Mouse (Mus musculus) heart, postnatal 0 days (tissue): Measurements from ENCODE around the gene Olfr780. TPM values are rescaled to one million over a fixed set of nuclear protein-coding genes. Genes with fewer than 3 reads are reported as not detected.
"Not testable (repeated sequence)": the region's sequence is repeated elsewhere in the genome, so short reads cannot be mapped to it uniquely, and the experiment has no call there.

ENCODE experiments used
- ATAC-seq: fragments of 200-750 bp; cut with Nextera tagmentation; 2 replicates; pipeline ENCODE4 v1.8.0; 2017; ENCODE audit warnings: low read depth, moderate number of reproducible peaks, moderate library complexity; ENCODE audit not compliant: insufficient read depth
- DNase-seq: peaks from one replicate; pipeline ENCODE4 v3.0.0-alpha.2; 2016; ENCODE audit warnings: low spot score
- H3K27ac ChIP-seq: fragments of 300-500 bp; sonication (generic); 2 replicates; pipeline ENCODE4 v1.5.1; 2014; ENCODE audit warnings: low read depth, mild to moderate bottlenecking
- H3K27me3 ChIP-seq: fragments of 300-500 bp; sonication (generic); 2 replicates; pipeline ENCODE4 v1.6.1; 2014; ENCODE audit warnings: low read length, mixed read lengths; ENCODE audit not compliant: control insufficient read depth, insufficient read depth
- H3K36me3 ChIP-seq: fragments of 300-500 bp; sonication (generic); replicated peaks from 2 replicates; pipeline ENCODE4 v1.6.1; 2014; ENCODE audit warnings: low read length, mixed read lengths; ENCODE audit not compliant: control insufficient read depth, insufficient read depth
- H3K4me1 ChIP-seq: fragments of 300-500 bp; sonication (generic); 2 replicates; pipeline ENCODE4 v1.6.1; 2014; ENCODE audit warnings: antibody characterized with exemption; ENCODE audit not compliant: control insufficient read depth, insufficient read depth
- H3K4me2 ChIP-seq: fragments of 300-500 bp; sonication (generic); 2 replicates; pipeline ENCODE4 v1.6.1; 2014; ENCODE audit warnings: low read depth, mild to moderate bottlenecking, low read length, moderate library complexity
- H3K4me3 ChIP-seq: fragments of 300-500 bp; sonication (generic); 2 replicates; pipeline ENCODE4 v1.5.1; 2014; ENCODE audit warnings: low read depth, low read length
- H3K9ac ChIP-seq: fragments of 300-500 bp; sonication (generic); replicated peaks from 2 replicates; pipeline ENCODE4 v1.6.1; 2014; ENCODE audit warnings: low read depth, low read length, mixed read lengths
- H3K9me3 ChIP-seq: fragments of 300-500 bp; sonication (generic); replicated peaks from 2 replicates; pipeline ENCODE4 v1.6.1; 2016; ENCODE audit warnings: low read length; ENCODE audit not compliant: control insufficient read depth
- CTCF ChIP-seq: IDR thresholded peaks from 2 replicates; pipeline ENCODE4 v1.5.1; 2016; ENCODE audit warnings: antibody characterized with exemption, control low read depth, low read depth
- EP300 ChIP-seq: IDR thresholded peaks from 2 replicates; pipeline ENCODE4 v1.6.1; 2016; ENCODE audit warnings: antibody characterized with exemption, low read depth
- WGBS: fragments of 180-500 bp; shearing (Covaris S2); extraction: QIAGEN DNeasy Blood & Tissue Kit; methylation state at CpG from one replicate; pipeline ENCODE4 v1.1.7; 2014; 5-methylcytosine and 5-hydroxymethylcytosine counted together
- polyA plus RNA-seq: library from polyadenylated mRNA; unstranded; fragments of >200 nt; fragmentation: Nextera tagmentation; extraction: Ambion mirVana; gene quantifications from 2 replicates; pipeline ENCODE4 v1.2.1, GENCODE M21; 2015
- total RNA-seq: library from RNA; depleted of rRNA; stranded (reverse); fragments of >200 nt; gene quantifications from 2 replicates; pipeline ENCODE4 v1.2.3, GENCODE M21; 2014; ENCODE audit warnings: low replicate concordance; rRNA removed

The Olfr780 gene
- total RNA-seq, result not detected in 2 replicates
- not detected in 2 replicates for polyA plus RNA-seq

DNA sequence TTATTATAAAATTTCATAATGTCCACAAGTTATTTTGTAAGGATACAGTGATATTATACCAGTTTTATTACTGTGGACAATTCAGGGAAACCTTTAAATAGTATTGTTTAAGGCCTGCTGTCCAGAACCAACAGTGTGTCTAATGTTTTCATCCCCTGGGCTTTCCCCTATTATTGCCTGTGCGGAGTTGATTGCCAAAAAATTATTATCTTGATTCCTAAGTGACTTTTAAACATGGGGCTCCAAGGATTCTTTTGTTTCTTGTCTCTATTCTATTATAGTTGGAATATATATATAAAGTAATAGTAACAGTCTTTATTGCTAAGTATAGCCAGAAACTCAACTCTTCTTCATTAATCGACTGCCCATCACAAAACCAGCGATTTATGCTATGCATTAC lies at the start of gene Olfr780:
Olfr780 (plus strand) TSS at position 301 of the 400 bp plus-strand sequence.
- ATAC-seq (no peak), DNase-seq (no peak)
- TF ChIP-seq CTCF (no peak), EP300 (no peak)
- Histone ChIP-seq H3K4me2 (no peak within 1 kb of the TSS), H3K27ac (no peak within 1 kb of the TSS), H3K4me1 (no peaks in the 10 kb centered on the region), H3K9me3 (no peaks in the 10 kb centered on the region), H3K27me3 (no peaks in the 10 kb centered on the region), H3K4me3 (no peak within 1 kb of the TSS), H3K36me3 (no peaks in the 10 kb centered on the region), H3K9ac (no peak within 1 kb of the TSS)
- WGBS, result 61% methylated on average over 3 of the region's 3 CpGs

DNA sequence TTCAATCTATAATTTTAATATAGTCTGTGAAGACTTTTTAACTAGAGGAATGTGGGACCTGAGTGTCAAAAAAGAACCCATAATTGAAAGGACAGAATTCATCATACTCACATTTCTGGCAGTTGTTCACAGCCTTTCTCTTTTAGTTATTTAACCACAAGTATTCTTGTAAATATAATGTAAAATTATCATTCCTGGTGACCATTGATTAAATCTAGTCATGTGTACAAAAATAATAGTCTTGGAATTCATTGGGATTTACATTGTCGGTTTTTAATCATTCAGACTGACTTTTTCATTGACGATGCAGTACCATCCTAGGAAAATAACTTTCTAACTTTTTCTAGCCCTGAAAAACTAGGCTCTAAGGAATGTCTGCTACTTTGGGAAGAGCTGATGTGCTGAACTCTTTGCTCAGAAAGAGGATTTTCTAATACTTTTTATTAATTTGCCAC lies 46.8 kb upstream of the Olfr780 start, which contains the start of gene Olfr777:
Olfr777 (minus strand) TSS at position 405 of the 455 bp plus-strand sequence.
- Histone ChIP-seq H3K9ac (no peak within 1 kb of the TSS), H3K9me3 (no peaks in the 10 kb centered on the region), H3K27me3 (no peaks in the 10 kb centered on the region), H3K4me3 (no peak within 1 kb of the TSS), H3K27ac (no peak within 1 kb of the TSS), H3K4me1 (no peaks in the 10 kb centered on the region), H3K4me2 (no peak within 1 kb of the TSS), H3K36me3 (no peaks in the 10 kb centered on the region)
- TF ChIP-seq EP300 (no peak), CTCF (no peak)
- DNase-seq (no peak), ATAC-seq (no peak)
- 76% methylated on average over 2 of the region's 2 CpGs for WGBS

DNA sequence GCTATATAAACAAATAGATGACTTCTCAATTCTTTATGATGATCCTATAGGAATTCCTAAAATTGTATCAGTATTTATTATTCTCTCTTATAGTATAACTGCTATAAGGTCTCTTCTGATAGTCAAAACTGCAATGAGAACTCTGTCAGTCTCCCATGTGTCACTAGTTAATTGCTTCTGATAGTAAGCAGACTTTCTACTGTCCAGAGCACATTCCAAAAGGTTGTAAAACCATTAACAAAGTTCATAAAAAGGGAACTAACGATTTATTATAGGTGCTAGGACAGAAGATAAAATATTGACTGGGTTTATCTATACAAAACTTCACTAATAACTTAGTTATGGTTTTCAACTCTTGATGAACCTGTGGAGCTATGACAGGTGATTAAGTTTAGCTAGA lies 4.9 kb upstream of the Olfr780 start:
- not testable (repeated sequence) for H3K4me3 ChIP-seq, H3K27me3 ChIP-seq, H3K4me2 ChIP-seq, H3K9me3 ChIP-seq, ATAC-seq, H3K36me3 ChIP-seq, DNase-seq, H3K9ac ChIP-seq, H3K27ac ChIP-seq, H3K4me1 ChIP-seq
- 37% methylated on average over 1 of the region's 1 CpGs for WGBS

DNA sequence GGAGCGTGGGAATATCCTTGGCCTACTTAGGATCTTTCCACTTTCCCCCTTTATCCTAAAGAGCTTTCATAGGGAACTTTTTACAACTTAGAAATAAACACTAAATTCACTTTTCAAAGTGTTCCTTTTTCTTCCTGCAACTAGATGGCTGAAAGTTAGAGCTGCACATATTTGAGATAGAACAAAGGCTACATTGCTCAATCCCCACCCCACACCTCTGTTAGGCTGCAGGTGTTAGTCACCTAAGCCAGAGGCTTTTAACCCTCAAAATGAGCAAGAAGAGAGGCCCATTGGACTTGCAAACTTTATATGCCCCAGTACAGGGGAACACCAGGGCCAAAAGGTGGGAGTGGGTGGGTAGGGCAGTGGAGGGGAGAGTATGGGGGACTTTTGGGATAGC lies 4.4 kb upstream of the Olfr780 start:
- not testable (repeated sequence) for H3K4me3 ChIP-seq, H3K36me3 ChIP-seq, H3K9ac ChIP-seq, H3K4me2 ChIP-seq, H3K27me3 ChIP-seq, H3K4me1 ChIP-seq, H3K9me3 ChIP-seq, DNase-seq, ATAC-seq, H3K27ac ChIP-seq
- WGBS, result no CpG with 5 or more reads among the region's 1 CpGs

DNA sequence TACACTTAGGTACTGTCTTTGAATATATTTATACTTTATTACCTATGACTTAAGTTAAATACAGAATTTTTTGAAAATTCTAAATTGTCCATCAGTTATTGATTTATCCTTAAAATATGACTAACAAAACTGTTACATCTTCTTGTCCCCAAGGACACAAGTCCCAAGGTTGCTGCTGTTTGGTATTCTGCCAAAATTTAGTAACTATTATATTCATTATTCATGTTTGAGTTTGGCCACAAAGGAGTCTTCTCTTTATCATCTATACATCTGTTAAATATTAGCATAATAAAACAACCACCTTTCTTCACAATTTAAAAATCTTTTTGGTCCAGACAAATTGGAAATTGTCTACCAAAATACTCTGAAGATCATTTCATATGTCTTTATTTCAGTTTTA lies 10.6 kb downstream of the Olfr780 start, which contains the start of gene Olfr781:
Olfr781 (plus strand) TSS at position 301 of the 400 bp plus-strand sequence.
- Histone ChIP-seq H3K27ac (no peak within 1 kb of the TSS), H3K36me3 (no peaks in the 10 kb centered on the region), H3K4me3 (no peak within 1 kb of the TSS), H3K27me3 (no peaks in the 10 kb centered on the region), H3K4me2 (no peak within 1 kb of the TSS), H3K9me3 (no peaks in the 10 kb centered on the region), H3K4me1 (no peaks in the 10 kb centered on the region), H3K9ac (no peak within 1 kb of the TSS)
- TF ChIP-seq EP300 (no peak), CTCF (no peak)
- no peak for ATAC-seq
- DNase-seq, result no peak

DNA sequence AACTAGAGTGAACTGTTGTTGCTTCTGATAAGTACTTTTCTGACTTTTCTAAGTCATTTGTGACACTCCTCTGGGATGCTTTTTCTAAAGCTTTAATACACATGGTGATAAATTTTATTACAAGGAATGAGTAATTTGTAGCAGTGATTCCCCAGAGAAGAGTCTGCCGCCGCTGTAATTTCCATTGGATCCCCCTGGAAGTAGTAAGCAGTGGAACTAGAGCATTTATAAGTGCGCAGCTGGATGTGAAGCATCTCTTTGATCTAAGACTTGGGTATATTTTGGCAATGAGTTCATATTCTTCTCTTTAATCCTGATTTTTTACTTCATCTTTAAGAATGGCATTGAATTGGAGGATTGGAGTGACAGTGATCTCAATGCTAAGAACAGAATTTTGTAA lies 30.6 kb downstream of the Olfr780 start, which contains the start of gene Olfr782:
Olfr782 (plus strand) TSS at position 301 of the 400 bp plus-strand sequence.
- ATAC-seq, result no peak
- WGBS, result 90% methylated on average over 3 of the region's 3 CpGs

DNA sequence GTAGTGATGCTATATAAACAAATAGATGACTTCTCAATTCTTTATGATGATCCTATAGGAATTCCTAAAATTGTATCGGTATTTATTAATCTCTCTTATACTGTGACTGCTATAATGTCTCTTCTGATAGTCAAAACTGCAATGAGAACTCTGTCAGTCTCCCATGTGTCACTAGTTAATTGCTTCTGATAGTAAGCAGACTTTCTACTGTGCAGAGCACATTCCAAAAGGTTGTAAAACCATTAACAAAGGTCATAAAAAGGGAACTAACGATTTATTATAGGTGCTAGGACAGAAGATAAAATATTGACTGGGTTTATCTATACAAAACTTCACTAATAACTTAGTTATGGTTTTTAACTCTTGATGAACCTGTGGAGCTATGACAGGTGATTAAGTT lies 34.6 kb downstream of the Olfr780 start:
- not testable (repeated sequence) for H3K27me3 ChIP-seq, H3K4me3 ChIP-seq, H3K4me1 ChIP-seq, DNase-seq, H3K36me3 ChIP-seq, H3K27ac ChIP-seq, H3K4me2 ChIP-seq, ATAC-seq, H3K9me3 ChIP-seq, H3K9ac ChIP-seq
- WGBS, result 48% methylated on average over 2 of the region's 2 CpGs

More for the DNA sequence above, 30.6 kb downstream of the Olfr780 start, which contains the start of gene Olfr782:
- TF ChIP-seq CTCF (no peak), EP300 (no peak)
- no peak within 1 kb of the TSS for H3K4me2 ChIP-seq
- H3K27me3 ChIP-seq, result no peaks in the 10 kb centered on the region
- no peaks in the 10 kb centered on the region for H3K9me3 ChIP-seq
- no peak for DNase-seq
- H3K36me3 ChIP-seq, result no peaks in the 10 kb centered on the region
- H3K27ac ChIP-seq, result no peak within 1 kb of the TSS
- H3K9ac ChIP-seq, result no peak within 1 kb of the TSS
- no peaks in the 10 kb centered on the region for H3K4me1 ChIP-seq
- H3K4me3 ChIP-seq, result no peak within 1 kb of the TSS

DNA sequence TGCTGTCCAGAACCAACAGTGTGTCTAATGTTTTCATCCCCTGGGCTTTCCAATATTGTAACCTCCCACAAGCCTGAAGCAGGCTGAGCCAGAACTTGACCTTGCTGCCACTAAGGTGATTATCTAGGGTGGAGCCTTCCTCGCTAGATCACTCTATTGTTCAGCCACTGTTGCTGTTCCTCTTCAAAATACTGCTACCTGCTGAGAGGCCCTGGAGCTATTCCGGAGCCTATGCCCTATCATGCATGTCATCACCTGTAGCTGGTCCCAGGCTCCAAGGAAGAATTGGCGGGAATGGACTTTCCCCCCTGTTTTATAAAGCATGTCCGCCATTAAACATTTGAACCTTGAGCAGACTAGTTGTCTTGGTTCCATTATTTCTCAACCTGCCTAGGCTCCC lies 38.6 kb downstream of the Olfr780 start:
- not testable (repeated sequence) for H3K27me3 ChIP-seq, H3K27ac ChIP-seq, H3K4me1 ChIP-seq, H3K4me2 ChIP-seq, ATAC-seq, H3K9me3 ChIP-seq, DNase-seq, H3K36me3 ChIP-seq, H3K4me3 ChIP-seq, H3K9ac ChIP-seq
- WGBS, result 72% methylated on average over 4 of the region's 4 CpGs
